Mouse (Mus musculus) ES-E14 (cell line): ENCODE data around the gene Trim29.

Experiments
- HCFC1 ChIP-seq: IDR thresholded peaks from 2 replicates; pipeline ENCODE4 v1.6.1; 2012; ENCODE audit warnings: low read length, inconsistent platforms, borderline replicate concordance; ENCODE audit not compliant: insufficient read depth
- ZNF384 ChIP-seq: IDR thresholded peaks from 2 replicates; pipeline ENCODE4 v1.6.1; 2012; ENCODE audit warnings: low read depth, low read length, inconsistent platforms

DNA sequence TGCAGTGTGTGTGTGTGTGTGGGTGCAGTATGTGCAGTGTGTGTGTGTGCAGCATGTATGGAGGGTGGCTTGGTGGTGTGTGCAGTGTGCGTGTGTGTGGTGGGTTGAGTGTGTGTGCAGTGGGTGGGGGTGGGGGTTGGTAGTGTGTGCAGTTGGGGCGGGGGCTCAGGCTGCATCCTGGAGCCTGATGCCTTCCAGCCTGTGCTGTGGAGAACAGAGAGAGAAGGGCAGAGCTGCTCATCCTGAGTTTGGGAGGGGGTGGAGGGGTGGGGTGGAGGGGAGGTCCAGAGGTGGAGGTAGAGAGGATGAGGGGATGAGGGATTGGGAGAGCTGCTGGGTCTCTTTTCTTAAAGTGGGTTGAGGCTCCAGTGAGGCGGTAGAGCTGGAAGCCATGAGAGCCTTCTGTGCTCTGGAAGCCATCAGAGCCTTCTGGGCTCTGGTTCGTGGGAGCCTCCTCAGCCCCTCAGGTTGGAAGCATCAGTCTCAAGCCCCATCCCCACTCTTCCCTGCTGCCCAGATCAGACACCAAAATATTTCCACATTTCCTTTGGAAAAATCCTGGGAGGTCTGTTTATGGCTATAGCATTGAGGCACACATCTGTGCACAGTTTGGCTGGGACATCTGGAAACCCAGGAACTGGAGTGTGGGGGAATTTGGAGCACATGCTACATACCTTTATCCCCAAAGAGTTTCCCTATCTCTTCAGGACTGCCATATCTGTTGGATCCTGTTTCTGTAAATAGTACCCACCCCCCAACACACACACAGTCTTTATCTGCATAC lies 49.3 kb upstream of the Trim29 start:
- TF ChIP-seq HCFC1 (no peak), ZNF384 (no peak)
